Mouse (Mus musculus): ENCODE measurements around the gene Gm49425.

Gm49425 gene

GRCm38 (mm10) chr15:101485911-101486635 is 31.0 kb downstream of the Gm49425 start:
- DNase-seq (ENCODE audit: low read depth), result no peak

- DNase-seq (ENCODE audit: low read depth), result no peak
Observed at GRCm38 (mm10) chr15:101484939-101485338, 32.1 kb downstream of the Gm49425 start.

- no peak for DNase-seq (ENCODE audit: low read depth)
Observed at GRCm38 (mm10) chr15:101483646-101484045, 33.4 kb downstream of the Gm49425 start.

GRCm38 (mm10) chr15:101482056-101482455 is 35.0 kb downstream of the Gm49425 start:
- no peak for DNase-seq (ENCODE audit: low read depth)

- DNase-seq (ENCODE audit: low read depth), result no peak
Observed at GRCm38 (mm10) chr15:101479666-101480060, 37.4 kb downstream of the Gm49425 start.

GRCm38 (mm10) chr15:101479007-101479665 is 37.9 kb downstream of the Gm49425 start:
- no peak for DNase-seq (ENCODE audit: low read depth)

GRCm38 (mm10) chr15:101472952-101473528 is 44.0 kb downstream of the Gm49425 start, which contains the start of gene Krt86:
TSS of gene Krt86 (plus strand) at chr15:101473478.
- peak; percentile 16 for DNase-seq (ENCODE audit: low read depth)

GRCm38 (mm10) chr15:101469093-101469492 is 48.0 kb downstream of the Gm49425 start:
- no peak for DNase-seq (ENCODE audit: low read depth)
